In the genomic region with DNA sequence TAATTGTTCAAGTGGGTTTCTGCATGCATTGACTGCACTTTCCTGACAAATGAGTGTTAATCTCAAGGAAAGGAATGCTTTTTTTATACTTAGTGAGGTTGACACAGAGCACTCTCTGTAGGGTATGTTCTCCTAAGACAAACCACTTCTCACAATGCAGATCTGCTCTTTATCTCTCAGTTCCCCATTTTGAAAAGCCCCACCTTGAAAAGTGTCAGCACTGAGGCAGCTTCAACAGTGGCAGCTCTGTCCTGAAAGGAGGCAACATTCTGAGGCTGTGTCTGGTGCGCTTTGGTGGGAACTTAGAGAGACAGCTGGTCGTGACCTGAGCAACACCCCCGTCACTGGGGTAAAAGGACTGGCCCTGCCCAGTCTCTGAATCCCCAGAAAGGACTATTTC, we compare ENCODE assay signal across 14 mouse cellular contexts. TPM values are rescaled to one million over a fixed set of nuclear protein-coding genes. Genes with fewer than 3 reads are reported as not detected.
DNase-seq lines count a peak whose midpoint lies in the region; ATAC-seq lines count a peak whose summit lies in the region.
"Had no signal": no experiment of that assay in that cellular context is flagged by ENCODE, and none has a peak within 500 bp of the region (broad histone marks: within the 10 kb centered on the region; RNA-seq: fewer than 3 reads in every experiment).

No protein-coding gene starts in this region.

- WGBS in heart, embryonic 11.5 days (ENCODE audit: insufficient replicate concordance), result 31% methylated on average over 3 of the region's 3 CpGs
- WGBS in liver, embryonic 15.5 days (ENCODE audit: insufficient replicate concordance), result 12% methylated on average over 3 of the region's 3 CpGs

- intact Hi-C loops in gastrocnemius, postnatal 14 days (cut with DNase I; ENCODE audit: low total_unique reads), result no loop called here

- ATAC-seq in heart, embryonic 11.5 days (replicated peaks; ENCODE audit: insufficient number of reproducible peaks, low FRiP score, low TSS enrichment), result no peak
- ATAC-seq in liver, embryonic 15.5 days (ENCODE audit: insufficient read depth), result no peak
- peak; percentile 63 for ATAC-seq in megakaryocyte progenitor cell, adult 5-6 weeks (replicated peaks; ENCODE audit: poor library complexity)
- ATAC-seq: inflammation-experienced regulatory T-cells, adult 6 months had no signal

- H3K27ac ChIP-seq in heart, embryonic 11.5 days (ENCODE audit: low read depth, low read length), result peak overlapping the region; percentile 54; the same call in 1 of the 2 replicates
- peak overlapping the region; percentile 3; the same call in 1 of the 2 replicates for H3K27ac ChIP-seq in liver, embryonic 15.5 days (replicated peaks)
- H3K27ac ChIP-seq: liver, embryonic 14.5 days; neural tube, embryonic 13.5 days had no signal

- H3K9ac ChIP-seq in heart, embryonic 11.5 days (ENCODE audit: low read depth, low read length), result peak overlapping the region; percentile 56
- H3K9ac ChIP-seq in liver, embryonic 15.5 days, result no peak overlapping the region
- H3K9ac ChIP-seq: liver, embryonic 14.5 days; neural tube, embryonic 13.5 days had no signal

- H3K4me2 ChIP-seq in heart, embryonic 11.5 days, result no peak overlapping the region
- no peak overlapping the region for H3K4me2 ChIP-seq in liver, embryonic 15.5 days
- H3K4me2 ChIP-seq: neural tube, embryonic 13.5 days had no signal

- H3K27me3 ChIP-seq in heart, embryonic 11.5 days (ENCODE audit: control insufficient read depth, insufficient read depth, low read length), result no peaks in the 10 kb centered on the region
- H3K27me3 ChIP-seq in liver, embryonic 15.5 days, result no peaks in the 10 kb centered on the region
- H3K27me3 ChIP-seq: neural tube, embryonic 13.5 days had no signal

- H3K4me1 ChIP-seq in heart, embryonic 11.5 days (ENCODE audit: control insufficient read depth, insufficient read depth, low read length), result peaks cover 49% of the 10 kb centered on the region
- H3K4me1 ChIP-seq in liver, embryonic 15.5 days (replicated peaks), result peaks cover 29% of the 10 kb centered on the region

- no peak overlapping the region for H3K4me3 ChIP-seq in heart, embryonic 11.5 days (ENCODE audit: low read depth, low read length)
- H3K4me3 ChIP-seq in liver, embryonic 15.5 days (replicated peaks), result no peak overlapping the region
- H3K4me3 ChIP-seq: neural tube, embryonic 13.5 days had no signal

- H3K9me3 ChIP-seq in heart, embryonic 11.5 days (replicated peaks; ENCODE audit: control insufficient read depth, low read length), result no peaks in the 10 kb centered on the region
- H3K9me3 ChIP-seq in liver, embryonic 15.5 days (replicated peaks), result no peaks in the 10 kb centered on the region
- H3K9me3 ChIP-seq: neural tube, embryonic 13.5 days had no signal

- peaks cover 2% of the 10 kb centered on the region; the same call in 1 of the 2 replicates for H3K36me3 ChIP-seq in heart, embryonic 11.5 days (ENCODE audit: control insufficient read depth, insufficient read depth, low read length)
- H3K36me3 ChIP-seq in liver, embryonic 15.5 days (replicated peaks), result no peaks in the 10 kb centered on the region

- no peak for DNase-seq in heart, adult 18-20 months
- DNase-seq in liver (no peak), MEL-GATA-1-ER (ENCODE audit: extremely low read depth, low read depth) (peak; percentile 91)
- DNase-seq in thymus, adult 18-20 months, result no peak
- DNase-seq in gastrocnemius, postnatal 14 days, result no peak
- DNase-seq: right cerebral cortex, postnatal 14 days; thymus, postnatal 25 days had no signal

RNA-seq across cellular contexts. Expression of a gene that starts 22.5 kb away (rescaled TPM):
- 0.04 and 0.16 TPM in 2 replicates for polyA plus RNA-seq in heart, embryonic 11.5 days (2014; fragmentation: Nextera tagmentation; extraction: Ambion mirVana)
- total RNA-seq in heart, adult 18-20 months (2021), result not detected
- polyA plus RNA-seq in liver, embryonic 15.5 days (2015; fragmentation: Nextera tagmentation; extraction: Ambion mirVana), result not detected in 2 replicates
- 0.15 TPM in 1 of 2 replicates, not detected in the other for total RNA-seq in megakaryocyte progenitor cell, adult 5-6 weeks (2015)
- 0.34 TPM in 1 of 2 replicates, not detected in the other for total RNA-seq in megakaryocyte progenitor cell, adult 5-6 weeks (2017)
- total RNA-seq in gastrocnemius, postnatal 14 days (2021), result under 1 TPM; 0.14 to 0.22 TPM

RNA-seq across cellular contexts. Expression of a gene that starts 35.7 kb away (rescaled TPM):
- polyA plus RNA-seq in heart, embryonic 11.5 days (2014; fragmentation: Nextera tagmentation; extraction: Ambion mirVana), result not detected in 2 replicates
- not detected for total RNA-seq in heart, adult 18-20 months (2021)
- not detected in 2 replicates for polyA plus RNA-seq in liver, embryonic 15.5 days (2015; fragmentation: Nextera tagmentation; extraction: Ambion mirVana)
- total RNA-seq in megakaryocyte progenitor cell, adult 5-6 weeks (2015), result not detected in 2 replicates
- not detected in 2 replicates for total RNA-seq in megakaryocyte progenitor cell, adult 5-6 weeks (2017)
- total RNA-seq in gastrocnemius, postnatal 14 days (2021), result not detected
- total RNA-seq: layer of hippocampus, postnatal 25 days had no signal
- polyA plus RNA-seq: inflammation-experienced regulatory T-cells, adult 6 months; liver, embryonic 14.5 days; neural tube, embryonic 13.5 days had no signal

RNA-seq across cellular contexts. Expression of a gene that starts 55.8 kb away (rescaled TPM):
- 21.0 and 26.7 TPM in 2 replicates for polyA plus RNA-seq in heart, embryonic 11.5 days (2014; fragmentation: Nextera tagmentation; extraction: Ambion mirVana)
- 1 to 10 TPM; 6.5 to 7.4 TPM for total RNA-seq in heart, adult 18-20 months (2021)
- polyA plus RNA-seq in liver, embryonic 15.5 days (2015; fragmentation: Nextera tagmentation; extraction: Ambion mirVana), result 2.2 and 2.6 TPM in 2 replicates
- 1.7 and 1.8 TPM in 2 replicates for total RNA-seq in megakaryocyte progenitor cell, adult 5-6 weeks (2015)
- total RNA-seq in megakaryocyte progenitor cell, adult 5-6 weeks (2017), result 3.2 and 3.9 TPM in 2 replicates
- total RNA-seq in gastrocnemius, postnatal 14 days (2021), result 10 to 100 TPM; 11.0 to 19.0 TPM

RNA-seq across cellular contexts. Expression of a gene that starts 55.9 kb away (rescaled TPM):
- 12.5 and 14.6 TPM in 2 replicates for polyA plus RNA-seq in heart, embryonic 11.5 days (2014; fragmentation: Nextera tagmentation; extraction: Ambion mirVana)
- total RNA-seq in heart, adult 18-20 months (2021), result 1 to 10 TPM in 1 of 2 experiments, under 1 TPM in 1; 0.79 to 1.1 TPM
- polyA plus RNA-seq in liver, embryonic 15.5 days (2015; fragmentation: Nextera tagmentation; extraction: Ambion mirVana), result 8.0 and 8.8 TPM in 2 replicates
- 10.4 and 12.3 TPM in 2 replicates for total RNA-seq in megakaryocyte progenitor cell, adult 5-6 weeks (2015)
- 19.7 and 25.9 TPM in 2 replicates for total RNA-seq in megakaryocyte progenitor cell, adult 5-6 weeks (2017)
- 1 to 10 TPM; 1.4 to 2.2 TPM for total RNA-seq in gastrocnemius, postnatal 14 days (2021)
